Mouse (Mus musculus) bone marrow macrophage, adult 2 months (primary cell): ENCODE results near the gene Rep15. TPM values are rescaled to one million over a fixed set of nuclear protein-coding genes. Genes with fewer than 3 reads are reported as not detected.

Experiments used
- H3K27ac ChIP-seq: 2 replicates; pipeline ENCODE4 v1.5.1; 2012; ENCODE audit warnings: low read depth, low read length; ENCODE audit not compliant: insufficient read depth
- H3K4me1 ChIP-seq: 2 replicates; pipeline ENCODE4 v1.6.1; 2012; ENCODE audit warnings: low read length; ENCODE audit not compliant: control insufficient read depth, insufficient read depth
- H3K4me3 ChIP-seq: 2 replicates; pipeline ENCODE4 v1.5.1; 2012; ENCODE audit warnings: mild to moderate bottlenecking, low read length, moderate library complexity; ENCODE audit not compliant: insufficient read depth
- CTCF ChIP-seq: IDR thresholded peaks from 2 replicates; pipeline ENCODE4 v1.5.1; 2012; ENCODE audit warnings: low read depth, mild to moderate bottlenecking, low read length, moderate library complexity
- POLR2A ChIP-seq: IDR thresholded peaks from 2 replicates; pipeline ENCODE4 v1.6.1; 2012; ENCODE audit warnings: mild to moderate bottlenecking, low read depth, low read length, borderline replicate concordance
- polyA plus RNA-seq: library from polyadenylated mRNA; stranded (reverse); fragments of >200 nt; gene quantifications from 2 replicates; pipeline ENCODE4 v1.2.4, GENCODE M21; 2012; ENCODE audit not compliant: missing spikeins, insufficient read depth, insufficient read length

The Rep15 gene
- polyA plus RNA-seq, result not detected in 2 replicates

- no peak for TF ChIP-seq POLR2A
- no peak for TF ChIP-seq CTCF
- H3K4me1 ChIP-seq, result no peaks in the 10 kb centered on the region
- H3K4me3 ChIP-seq, result no peak within 1 kb of the TSS
- no peak within 1 kb of the TSS for H3K27ac ChIP-seq
These were observed at the start of gene Rep15 for GRCm38 (mm10) chr6:147032303-147032925. Gene Rep15 (plus strand): TSS chr6:147032584.

GRCm38 (mm10) chr6:146984569-146984968 is 47.8 kb upstream of the Rep15 start:
- Histone ChIP-seq H3K4me3 (no peak overlapping the region), H3K27ac (no peak overlapping the region), H3K4me1 (peaks cover 36% of the 10 kb centered on the region)
- no peak for TF ChIP-seq CTCF
- no peak for TF ChIP-seq POLR2A

- TF ChIP-seq POLR2A (no peak), CTCF (no peak)
These were observed 38.1 kb upstream of the Rep15 start for GRCm38 (mm10) chr6:146994236-146994635.

GRCm38 (mm10) chr6:146995391-146995790 is 37.0 kb upstream of the Rep15 start:
- Histone ChIP-seq H3K4me1 (no peaks in the 10 kb centered on the region), H3K27ac (no peak overlapping the region), H3K4me3 (no peak overlapping the region)
- no peak for TF ChIP-seq CTCF
- no peak for TF ChIP-seq POLR2A

More at GRCm38 (mm10) chr6:146994236-146994635, 38.1 kb upstream of the Rep15 start:
- H3K4me1 ChIP-seq, result no peaks in the 10 kb centered on the region
- H3K4me3 ChIP-seq, result no peak overlapping the region
- H3K27ac ChIP-seq, result no peak overlapping the region

- Histone ChIP-seq H3K4me3 (no peak overlapping the region), H3K4me1 (no peaks in the 10 kb centered on the region), H3K27ac (no peak overlapping the region)
- TF ChIP-seq POLR2A (no peak), CTCF (no peak)
These were observed 36.5 kb upstream of the Rep15 start for GRCm38 (mm10) chr6:146995878-146996277.

GRCm38 (mm10) chr6:146997006-146997405 is 35.4 kb upstream of the Rep15 start:
- TF ChIP-seq CTCF, result no peak
- no peak for TF ChIP-seq POLR2A
- no peak overlapping the region for H3K4me3 ChIP-seq
- H3K27ac ChIP-seq, result no peak overlapping the region
- H3K4me1 ChIP-seq, result no peaks in the 10 kb centered on the region

GRCm38 (mm10) chr6:146998710-146999109 is 33.7 kb upstream of the Rep15 start:
- Histone ChIP-seq H3K4me3 (no peak overlapping the region), H3K27ac (no peak overlapping the region), H3K4me1 (no peaks in the 10 kb centered on the region)
- TF ChIP-seq CTCF, result no peak
- no peak for TF ChIP-seq POLR2A

- TF ChIP-seq CTCF (no peak), POLR2A (no peak)
- Histone ChIP-seq H3K4me3 (no peak overlapping the region), H3K27ac (no peak overlapping the region)
These were observed 33.1 kb upstream of the Rep15 start for GRCm38 (mm10) chr6:146999302-146999701.

GRCm38 (mm10) chr6:146999755-147000154 is 32.6 kb upstream of the Rep15 start:
- Histone ChIP-seq H3K4me1 (no peaks in the 10 kb centered on the region), H3K27ac (no peak overlapping the region), H3K4me3 (no peak overlapping the region)
- no peak for TF ChIP-seq POLR2A
- no peak for TF ChIP-seq CTCF

More at GRCm38 (mm10) chr6:146999302-146999701, 33.1 kb upstream of the Rep15 start:
- H3K4me1 ChIP-seq, result no peaks in the 10 kb centered on the region

- Histone ChIP-seq H3K4me1 (peaks cover 2% of the 10 kb centered on the region; the same call in 1 of the 2 replicates), H3K4me3 (no peak overlapping the region), H3K27ac (no peak overlapping the region)
- peak; percentile 44; the same call in 1 of the 2 replicates for TF ChIP-seq CTCF
- no peak for TF ChIP-seq POLR2A
These were observed 24.2 kb upstream of the Rep15 start for GRCm38 (mm10) chr6:147008148-147008547.

- TF ChIP-seq POLR2A (no peak), CTCF (no peak)
- no peak overlapping the region for H3K27ac ChIP-seq
- peaks cover 2% of the 10 kb centered on the region; the same call in 1 of the 2 replicates for H3K4me1 ChIP-seq
- H3K4me3 ChIP-seq, result no peak overlapping the region
These were observed 22.0 kb upstream of the Rep15 start for GRCm38 (mm10) chr6:147010358-147010757.
